Mouse (Mus musculus) embryonic facial prominence, embryonic 12.5 days (tissue): ENCODE measurements at regions not wholly inside any gene's neighbourhood (a gene's known extent, or its start where the extent isn't known, plus 50 kb on each side); places are given as distances from the start of the nearest gene placed in this dataset.

Experiments used
- ATAC-seq: fragments of 200-750 bp; cut with Nextera tagmentation; 2 replicates; pipeline ENCODE4 v1.8.0; 2017; ENCODE audit not compliant: insufficient number of reproducible peaks, insufficient read depth, low FRiP score, low TSS enrichment
- H3K27ac ChIP-seq: fragments of 300-500 bp; sonication (generic); 2 replicates; pipeline ENCODE4 v1.5.1; 2016; ENCODE audit warnings: mild to moderate bottlenecking
- H3K27me3 ChIP-seq: fragments of 300-500 bp; sonication (generic); 2 replicates; pipeline ENCODE4 v1.6.1; 2016; ENCODE audit warnings: mild to moderate bottlenecking, moderate library complexity
- H3K36me3 ChIP-seq: fragments of 300-500 bp; sonication (generic); 2 replicates; pipeline ENCODE4 v1.6.1; 2016; ENCODE audit warnings: mild to moderate bottlenecking
- H3K4me1 ChIP-seq: fragments of 300-500 bp; sonication (generic); 2 replicates; pipeline ENCODE4 v1.6.1; 2016
- H3K4me2 ChIP-seq: fragments of 300-500 bp; sonication (generic); replicated peaks from 2 replicates; pipeline ENCODE4 v1.6.1; 2016; ENCODE audit warnings: mild to moderate bottlenecking, moderate library complexity
- H3K4me3 ChIP-seq: fragments of 300-500 bp; sonication (generic); 2 replicates; pipeline ENCODE4 v1.5.1; 2016; ENCODE audit warnings: mild to moderate bottlenecking
- H3K9ac ChIP-seq: fragments of 300-500 bp; sonication (generic); 2 replicates; pipeline ENCODE4 v1.6.1; 2016; ENCODE audit warnings: mild to moderate bottlenecking, moderate library complexity
- H3K9me3 ChIP-seq: fragments of 300-500 bp; sonication (generic); 2 replicates; pipeline ENCODE4 v1.6.1; 2016; ENCODE audit warnings: mild to moderate bottlenecking, moderate library complexity
- WGBS: fragments of 180-500 bp; shearing (Covaris S2); methylation state at CpG from one replicate; pipeline ENCODE4 v1.1.7; 2016; 5-methylcytosine and 5-hydroxymethylcytosine counted together

GRCm38 (mm10) chr9:43961431-43961830 is 81.8 kb upstream of the Thy1 start:
- no peak overlapping the region for H3K27ac ChIP-seq
- no peak overlapping the region for H3K4me3 ChIP-seq
- no peaks in the 10 kb centered on the region for H3K27me3 ChIP-seq
- no peaks in the 10 kb centered on the region for H3K9me3 ChIP-seq
- no peak overlapping the region for H3K4me2 ChIP-seq
- 61% methylated on average over 12 of the region's 12 CpGs for WGBS
- H3K9ac ChIP-seq: no peak overlapping the region
- H3K4me1 ChIP-seq: no peaks in the 10 kb centered on the region
- no peaks in the 10 kb centered on the region for H3K36me3 ChIP-seq
- no peak for ATAC-seq

GRCm38 (mm10) chr9:43965171-43965570 is 78.0 kb upstream of the Thy1 start:
- no peak overlapping the region for H3K27ac ChIP-seq
- ATAC-seq: no peak
- WGBS: 67% methylated on average over 4 of the region's 4 CpGs
- no peaks in the 10 kb centered on the region for H3K36me3 ChIP-seq
- no peak overlapping the region for H3K4me3 ChIP-seq
- no peaks in the 10 kb centered on the region for H3K27me3 ChIP-seq
- H3K9me3 ChIP-seq: no peaks in the 10 kb centered on the region
- H3K9ac ChIP-seq: no peak overlapping the region
- H3K4me2 ChIP-seq: no peak overlapping the region
- no peaks in the 10 kb centered on the region for H3K4me1 ChIP-seq

- 81% methylated on average over 5 of the region's 5 CpGs for WGBS
- no peak overlapping the region for H3K9ac ChIP-seq
- H3K36me3 ChIP-seq: no peaks in the 10 kb centered on the region
- no peaks in the 10 kb centered on the region for H3K9me3 ChIP-seq
- H3K4me1 ChIP-seq: no peaks in the 10 kb centered on the region
- H3K27ac ChIP-seq: no peak overlapping the region
- no peak for ATAC-seq
- H3K27me3 ChIP-seq: 0 out of 2 replicates have a peak, but pooled peaks cover 2% of the 10 kb centered on the region
- H3K4me3 ChIP-seq: no peak overlapping the region
- H3K4me2 ChIP-seq: no peak overlapping the region
Measured at GRCm38 (mm10) chr9:43965811-43966210, 77.4 kb upstream of the Thy1 start.

- H3K4me3 ChIP-seq: no peak overlapping the region
- no peak overlapping the region for H3K4me2 ChIP-seq
Measured at GRCm38 (mm10) chr9:43970043-43970795, 73.0 kb upstream of the Thy1 start.

GRCm38 (mm10) chr9:43970858-43971257 is 72.3 kb upstream of the Thy1 start:
- H3K4me3 ChIP-seq: no peak overlapping the region

More at GRCm38 (mm10) chr9:43970043-43970795, 73.0 kb upstream of the Thy1 start:
- Histone ChIP-seq H3K36me3 (no peaks in the 10 kb centered on the region), H3K27me3 (0 out of 2 replicates have a peak, but pooled peaks cover 3% of the 10 kb centered on the region), H3K4me1 (no peaks in the 10 kb centered on the region), H3K9ac (no peak overlapping the region), H3K27ac (no peak overlapping the region), H3K9me3 (no peaks in the 10 kb centered on the region)
- WGBS: 69% methylated on average over 9 of the region's 9 CpGs
- ATAC-seq: no peak

GRCm38 (mm10) chr9:43972290-43972689 is 70.9 kb upstream of the Thy1 start:
- no peak overlapping the region for H3K4me3 ChIP-seq
- no peak overlapping the region for H3K4me2 ChIP-seq
- H3K36me3 ChIP-seq: no peaks in the 10 kb centered on the region
- 0 out of 2 replicates have a peak, but pooled peaks cover 3% of the 10 kb centered on the region for H3K27me3 ChIP-seq
- H3K9ac ChIP-seq: no peak overlapping the region
- H3K9me3 ChIP-seq: no peaks in the 10 kb centered on the region
- H3K27ac ChIP-seq: no peak overlapping the region
- WGBS: 13% methylated on average over 3 of the region's 3 CpGs
- H3K4me1 ChIP-seq: no peaks in the 10 kb centered on the region
- no peak for ATAC-seq

More at GRCm38 (mm10) chr9:43970858-43971257, 72.3 kb upstream of the Thy1 start:
- H3K9me3 ChIP-seq: no peaks in the 10 kb centered on the region
- H3K4me1 ChIP-seq: no peaks in the 10 kb centered on the region
- H3K36me3 ChIP-seq: no peaks in the 10 kb centered on the region
- no peak for ATAC-seq
- H3K27me3 ChIP-seq: 0 out of 2 replicates have a peak, but pooled peaks cover 3% of the 10 kb centered on the region
- H3K9ac ChIP-seq: no peak overlapping the region
- no peak overlapping the region for H3K4me2 ChIP-seq
- no peak overlapping the region for H3K27ac ChIP-seq
- WGBS: 76% methylated on average over 3 of the region's 3 CpGs

GRCm38 (mm10) chr9:43975405-43975804 is 67.8 kb upstream of the Thy1 start:
- 71% methylated on average over 2 of the region's 2 CpGs for WGBS
- Histone ChIP-seq H3K9ac (no peak overlapping the region), H3K9me3 (no peaks in the 10 kb centered on the region), H3K27ac (no peak overlapping the region), H3K27me3 (0 out of 2 replicates have a peak, but pooled peaks cover 3% of the 10 kb centered on the region), H3K36me3 (no peaks in the 10 kb centered on the region), H3K4me1 (no peaks in the 10 kb centered on the region), H3K4me3 (no peak overlapping the region), H3K4me2 (no peak overlapping the region)
- no peak for ATAC-seq

- H3K4me3 ChIP-seq: no peak overlapping the region
- 86% methylated on average over 5 of the region's 5 CpGs for WGBS
Measured at GRCm38 (mm10) chr9:43976366-43976765, 66.8 kb upstream of the Thy1 start.

GRCm38 (mm10) chr9:43977773-43978172 is 65.4 kb upstream of the Thy1 start:
- Histone ChIP-seq H3K27ac (no peak overlapping the region), H3K36me3 (no peaks in the 10 kb centered on the region), H3K4me1 (no peaks in the 10 kb centered on the region; the same call in 1 of the 2 replicates), H3K27me3 (peaks cover 4% of the 10 kb centered on the region; the same call in 1 of the 2 replicates), H3K9ac (no peak overlapping the region), H3K4me3 (no peak overlapping the region), H3K4me2 (no peak overlapping the region), H3K9me3 (no peaks in the 10 kb centered on the region)
- ATAC-seq: no peak
- 73% methylated on average over 3 of the region's 3 CpGs for WGBS

More at GRCm38 (mm10) chr9:43976366-43976765, 66.8 kb upstream of the Thy1 start:
- Histone ChIP-seq H3K27me3 (no peaks in the 10 kb centered on the region), H3K9ac (no peak overlapping the region), H3K4me1 (no peaks in the 10 kb centered on the region; the same call in 1 of the 2 replicates), H3K4me2 (no peak overlapping the region), H3K36me3 (no peaks in the 10 kb centered on the region), H3K9me3 (no peaks in the 10 kb centered on the region), H3K27ac (no peak overlapping the region)
- ATAC-seq: no peak

- Histone ChIP-seq H3K27me3 (peaks cover 7% of the 10 kb centered on the region), H3K9ac (no peak overlapping the region), H3K9me3 (no peaks in the 10 kb centered on the region), H3K4me3 (no peak overlapping the region), H3K36me3 (no peaks in the 10 kb centered on the region), H3K4me1 (no peaks in the 10 kb centered on the region; the same call in 1 of the 2 replicates), H3K4me2 (no peak overlapping the region), H3K27ac (no peak overlapping the region)
- 42% methylated on average over 8 of the region's 8 CpGs for WGBS
- no peak for ATAC-seq
Measured at GRCm38 (mm10) chr9:43981376-43981775, 61.8 kb upstream of the Thy1 start.

GRCm38 (mm10) chr9:43982359-43982889 is 60.8 kb upstream of the Thy1 start:
- H3K4me1 ChIP-seq: no peaks in the 10 kb centered on the region; the same call in 1 of the 2 replicates
- H3K27ac ChIP-seq: no peak overlapping the region
- WGBS: 75% methylated on average over 5 of the region's 5 CpGs
- H3K27me3 ChIP-seq: peaks cover 7% of the 10 kb centered on the region
- H3K9ac ChIP-seq: no peak overlapping the region
- H3K36me3 ChIP-seq: no peaks in the 10 kb centered on the region
- no peak overlapping the region for H3K4me2 ChIP-seq
- ATAC-seq: no peak
- no peak overlapping the region for H3K4me3 ChIP-seq
- no peaks in the 10 kb centered on the region for H3K9me3 ChIP-seq

- WGBS: 56% methylated on average over 2 of the region's 2 CpGs
- peaks cover 7% of the 10 kb centered on the region for H3K27me3 ChIP-seq
- ATAC-seq: no peak
Measured at GRCm38 (mm10) chr9:43983220-43983619, 60.0 kb upstream of the Thy1 start.

More at GRCm38 (mm10) chr9:43983220-43983619, 60.0 kb upstream of the Thy1 start:
- H3K4me1 ChIP-seq: peaks cover under 1% of the 10 kb centered on the region
- no peaks in the 10 kb centered on the region for H3K9me3 ChIP-seq
- no peak overlapping the region for H3K4me3 ChIP-seq
- no peak overlapping the region for H3K4me2 ChIP-seq
- H3K27ac ChIP-seq: no peak overlapping the region
- no peaks in the 10 kb centered on the region for H3K36me3 ChIP-seq
- H3K9ac ChIP-seq: no peak overlapping the region
